Mouse (Mus musculus): ENCODE results near the gene Slc6a6. TPM values are rescaled to one million over a fixed set of nuclear protein-coding genes. Genes with fewer than 3 reads are reported as not detected.

Slc6a6 gene
- total RNA-seq, 2 experiments from 2014 or later = 21.3 to 34.0 TPM

DNA sequence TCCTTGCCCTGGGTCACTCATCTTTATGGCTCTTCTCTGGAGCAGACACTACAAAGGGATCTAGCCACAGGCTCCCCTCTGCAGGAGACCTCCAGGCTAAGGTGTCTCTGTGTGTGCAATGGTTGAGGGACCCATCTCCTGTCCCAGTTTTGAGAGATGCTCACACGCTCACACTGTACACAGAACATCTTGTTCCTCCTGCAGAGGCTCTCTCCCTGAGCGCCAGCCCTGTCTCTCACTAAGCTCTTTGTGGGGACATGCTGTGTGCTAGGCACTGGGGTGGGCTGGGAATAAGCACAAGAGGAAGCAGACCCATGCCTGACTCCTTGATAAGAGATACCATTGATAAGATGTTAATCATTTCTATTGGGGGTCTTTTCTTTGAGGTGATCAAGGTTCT, 34.2 kb downstream of the Slc6a6 start:
- ATAC-seq (replicated peaks; ENCODE audit: low FRiP score, low TSS enrichment, poor library complexity, severe bottlenecking) = no peak

DNA sequence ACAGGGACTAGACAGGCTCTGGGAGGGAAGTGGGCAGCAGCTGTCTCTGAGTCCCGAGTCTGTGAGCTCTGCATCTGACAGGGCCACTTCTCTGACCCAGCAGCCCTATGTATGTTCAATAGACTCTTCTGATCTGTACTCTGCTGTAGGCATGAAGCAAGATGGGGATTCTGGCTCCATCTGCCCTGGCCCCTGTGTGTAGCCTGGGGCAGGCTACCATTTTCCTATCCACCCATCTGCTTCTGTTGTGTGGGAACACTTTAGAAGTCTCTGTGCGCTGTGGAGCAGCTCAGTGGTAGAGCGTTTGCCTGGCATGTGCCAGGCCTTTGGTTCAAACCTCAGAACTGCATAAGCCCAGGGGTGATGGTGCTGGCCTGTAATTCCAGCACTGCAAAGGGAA, 34.8 kb downstream of the Slc6a6 start:
- ATAC-seq (replicated peaks; ENCODE audit: low FRiP score, low TSS enrichment, poor library complexity, severe bottlenecking) = no peak

DNA sequence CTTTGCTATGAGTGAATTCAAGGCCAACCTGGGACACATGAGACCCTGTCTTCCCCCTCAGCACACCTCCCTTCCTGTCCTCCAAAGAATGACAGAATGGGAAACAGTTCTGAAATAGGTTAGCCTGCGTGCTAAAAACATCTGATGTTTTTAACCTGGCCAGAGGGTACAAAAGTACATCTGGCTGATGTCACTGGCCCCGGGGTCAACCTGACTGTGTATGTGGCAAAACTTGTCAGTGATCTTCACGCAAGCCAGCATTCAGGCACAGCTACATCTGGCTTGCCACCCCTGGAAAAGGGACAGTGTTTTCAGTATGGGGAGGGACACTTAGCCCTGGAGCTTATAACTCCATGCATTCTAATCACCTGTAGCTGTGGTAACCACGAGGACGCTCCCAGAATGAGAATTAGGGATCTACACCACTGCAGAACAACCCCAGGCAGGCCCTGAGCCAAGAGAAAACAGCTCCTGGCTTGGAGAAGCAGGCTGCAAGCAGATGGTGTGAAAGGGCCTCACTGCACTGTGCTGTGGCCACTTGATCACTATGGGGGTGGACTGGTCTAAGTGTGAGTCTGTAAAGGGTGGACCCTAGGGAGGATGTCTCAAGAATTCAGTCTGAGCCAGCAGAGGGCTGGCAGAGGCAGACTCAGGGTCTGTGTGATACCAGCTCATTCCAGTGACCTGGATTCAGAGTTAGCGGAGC, 35.3 kb downstream of the Slc6a6 start:
- no peak for ATAC-seq (replicated peaks; ENCODE audit: low FRiP score, low TSS enrichment, poor library complexity, severe bottlenecking)

DNA sequence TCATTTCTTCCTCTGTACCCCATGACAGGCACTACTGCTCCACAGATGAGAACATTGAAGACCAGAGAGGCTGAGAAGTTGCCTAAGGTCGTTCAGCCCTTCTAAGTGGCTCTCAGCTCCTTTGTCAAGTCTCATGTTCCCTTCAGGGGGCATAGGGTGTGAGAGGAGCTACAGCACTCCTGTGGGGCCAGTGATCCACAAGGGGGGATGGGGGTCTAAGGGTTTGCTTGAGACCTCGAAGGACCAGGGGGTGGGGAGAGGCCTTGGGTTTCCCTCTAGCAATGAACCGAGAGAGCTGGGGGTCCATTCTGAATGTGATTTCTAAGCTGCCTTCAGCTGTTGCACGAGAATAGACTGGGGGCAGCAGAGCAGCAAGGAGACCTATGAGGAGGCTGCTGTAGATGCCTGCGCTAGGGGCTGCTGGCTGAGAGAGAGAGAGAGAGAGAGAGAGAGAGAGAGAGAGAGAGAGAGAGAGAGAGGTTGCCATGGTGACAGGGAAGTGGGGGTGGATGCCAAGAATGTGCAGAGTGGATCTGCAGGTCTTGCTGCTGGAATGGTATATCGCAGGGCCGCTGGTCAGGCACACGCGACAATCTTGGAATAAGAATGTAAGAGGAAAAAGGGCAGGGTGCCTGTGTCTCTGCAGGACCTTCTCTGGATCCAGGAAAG, 36.1 kb downstream of the Slc6a6 start:
- ATAC-seq (replicated peaks; ENCODE audit: low FRiP score, low TSS enrichment, poor library complexity, severe bottlenecking) = no peak

DNA sequence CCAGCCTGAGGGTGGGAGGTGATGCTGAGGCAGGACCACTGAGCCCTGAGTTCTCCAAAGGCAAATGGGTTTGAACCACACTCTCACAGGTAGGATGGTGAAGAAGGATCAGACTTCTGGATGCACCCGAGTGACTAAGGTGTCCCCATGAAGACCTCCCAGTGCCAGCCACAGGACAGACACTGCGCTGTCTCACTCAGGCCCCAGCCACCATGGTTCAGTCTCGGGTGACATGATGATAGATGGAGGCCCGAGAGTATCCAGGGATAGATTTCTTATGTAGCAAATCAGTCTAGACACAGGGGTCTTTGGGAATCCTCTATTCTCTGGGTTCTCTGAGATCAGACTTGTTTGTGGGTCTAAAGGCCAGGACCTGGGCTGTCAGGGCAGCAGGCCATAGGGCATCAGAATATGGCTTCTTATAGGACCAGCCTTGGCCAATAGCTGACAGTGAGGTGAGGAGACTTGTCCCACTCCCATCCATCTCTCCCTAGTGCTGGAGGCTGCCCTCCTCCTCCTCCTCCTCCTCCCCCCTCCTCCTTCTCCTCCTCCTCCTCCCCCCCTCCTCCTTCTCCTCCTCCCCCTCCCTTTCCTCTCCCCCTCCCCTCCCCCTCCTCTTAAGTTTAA, 36.8 kb downstream of the Slc6a6 start:
- no peak for ATAC-seq (replicated peaks; ENCODE audit: low FRiP score, low TSS enrichment, poor library complexity, severe bottlenecking)

DNA sequence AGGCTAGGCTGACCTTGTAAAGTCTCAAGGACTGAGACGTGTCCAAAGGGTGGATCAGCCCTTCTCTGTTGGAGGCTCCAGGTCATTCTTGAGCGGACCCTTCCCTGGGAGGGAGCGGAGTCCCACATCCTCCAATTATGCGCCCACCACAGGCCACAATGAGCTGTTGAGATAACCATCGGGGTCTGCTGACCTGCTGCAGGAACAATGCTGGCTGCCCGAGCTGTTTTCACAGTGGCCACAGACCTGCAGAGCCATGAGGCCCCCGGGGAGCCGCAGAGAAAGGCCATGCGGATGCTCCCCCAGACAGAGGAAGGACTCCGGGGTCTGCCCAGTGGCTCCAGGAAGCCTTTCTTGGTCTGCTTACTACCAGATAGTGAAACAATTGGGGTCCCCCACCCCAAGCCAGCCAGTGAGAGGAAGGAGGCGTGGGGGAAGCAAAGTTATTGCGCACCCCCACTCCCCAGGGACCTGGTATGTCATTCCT, 37.4 kb downstream of the Slc6a6 start:
- no peak for ATAC-seq (replicated peaks; ENCODE audit: low FRiP score, low TSS enrichment, poor library complexity, severe bottlenecking)

DNA sequence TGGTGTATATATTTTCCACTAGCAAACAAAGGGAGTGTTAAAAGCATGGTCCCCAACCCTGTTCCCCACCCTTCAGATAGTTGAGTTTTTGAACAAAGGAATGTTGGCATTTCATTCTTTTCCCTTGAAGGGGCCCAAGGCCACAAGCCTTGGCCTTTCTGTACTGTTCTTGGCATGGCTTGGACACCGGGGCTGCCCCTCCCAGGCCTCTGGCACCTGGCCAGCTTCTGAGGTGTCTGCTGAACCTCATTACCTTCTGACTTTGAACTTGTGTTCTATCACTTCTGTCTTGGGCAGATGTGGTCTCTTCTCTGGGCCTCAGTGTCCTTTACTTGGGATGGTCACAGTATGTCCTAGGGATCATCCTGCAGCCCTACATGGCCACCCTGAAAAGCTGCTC, 43.5 kb downstream of the Slc6a6 start:
- ATAC-seq (replicated peaks; ENCODE audit: low FRiP score, low TSS enrichment, poor library complexity, severe bottlenecking) = no peak

DNA sequence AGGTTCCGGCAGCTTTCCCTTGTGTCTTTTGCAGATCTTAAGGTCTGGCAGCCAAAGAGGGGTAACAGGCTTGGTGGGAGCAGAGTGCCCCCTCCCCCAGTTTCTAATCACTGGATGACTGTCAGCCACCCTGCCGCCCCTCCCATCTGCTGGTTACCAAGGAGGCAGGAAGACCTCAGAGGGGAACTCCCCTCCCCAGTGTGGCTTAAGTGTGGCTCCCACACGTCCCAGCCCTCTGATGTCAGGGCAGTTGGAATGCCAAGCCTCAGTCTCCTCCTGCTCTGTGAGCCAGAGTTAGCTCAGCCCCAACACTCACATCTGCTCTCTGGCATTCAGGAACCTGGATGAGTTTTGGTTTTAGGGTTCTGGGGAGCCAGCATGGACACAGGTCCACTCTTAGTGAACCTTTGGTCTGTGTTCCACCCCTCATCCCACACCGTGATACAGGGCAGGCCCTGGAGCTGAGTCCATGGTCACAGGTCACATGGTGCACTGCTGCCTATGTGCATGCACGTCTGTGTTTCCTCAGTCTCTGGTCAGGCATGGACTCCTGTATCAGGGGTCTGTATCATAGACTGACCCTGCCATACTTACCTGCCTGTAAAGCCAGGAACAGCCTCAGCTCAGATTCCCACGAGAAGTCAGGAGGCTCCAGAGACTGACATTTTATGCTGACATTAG, 45.2 kb downstream of the Slc6a6 start:
- no peak for ATAC-seq (replicated peaks; ENCODE audit: low FRiP score, low TSS enrichment, poor library complexity, severe bottlenecking)

DNA sequence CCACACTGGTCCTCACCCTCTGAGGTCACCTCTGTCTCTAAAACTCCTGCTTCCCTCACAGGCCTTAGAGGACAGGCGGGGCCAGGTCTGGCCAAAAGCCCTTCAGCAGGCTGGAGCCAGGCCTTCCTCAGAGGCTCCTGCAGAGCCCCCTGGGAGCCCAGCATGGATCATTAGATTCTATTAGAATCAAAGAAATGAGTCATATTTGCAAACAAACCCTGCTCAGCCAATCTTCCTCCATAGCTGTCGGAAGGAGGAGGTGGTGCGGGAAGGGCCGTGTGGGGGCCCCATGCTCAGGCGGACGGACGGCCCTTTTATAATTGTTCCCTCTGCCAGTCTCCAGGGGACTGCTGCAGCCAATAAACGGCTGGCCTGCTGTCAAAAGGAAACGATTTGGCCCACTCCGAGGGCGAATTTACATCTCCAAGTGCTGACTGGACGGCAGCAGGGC, 45.8 kb downstream of the Slc6a6 start:
- ATAC-seq (replicated peaks; ENCODE audit: low FRiP score, low TSS enrichment, poor library complexity, severe bottlenecking) = no peak

DNA sequence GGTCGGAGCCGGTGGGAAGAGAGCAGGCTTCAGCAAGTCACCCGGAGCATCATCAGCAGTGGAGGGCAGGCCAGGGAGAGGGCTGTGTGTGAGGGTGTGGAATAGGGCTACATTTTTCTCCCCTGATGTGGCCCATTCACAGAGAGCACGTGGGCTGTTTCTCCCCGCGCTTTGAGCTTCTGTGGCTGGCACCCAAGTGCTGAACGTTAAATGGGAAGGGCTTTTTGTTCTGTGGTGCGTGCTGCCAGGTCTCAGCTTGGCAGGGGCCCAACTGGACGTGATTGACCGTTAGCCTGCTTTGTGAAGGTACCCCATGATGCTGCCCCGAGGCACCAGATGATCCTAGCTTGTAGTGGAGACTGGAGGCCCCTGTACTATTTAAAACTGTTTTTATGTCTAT, 48.3 kb downstream of the Slc6a6 start:
- no peak for ATAC-seq (replicated peaks; ENCODE audit: low FRiP score, low TSS enrichment, poor library complexity, severe bottlenecking)

DNA sequence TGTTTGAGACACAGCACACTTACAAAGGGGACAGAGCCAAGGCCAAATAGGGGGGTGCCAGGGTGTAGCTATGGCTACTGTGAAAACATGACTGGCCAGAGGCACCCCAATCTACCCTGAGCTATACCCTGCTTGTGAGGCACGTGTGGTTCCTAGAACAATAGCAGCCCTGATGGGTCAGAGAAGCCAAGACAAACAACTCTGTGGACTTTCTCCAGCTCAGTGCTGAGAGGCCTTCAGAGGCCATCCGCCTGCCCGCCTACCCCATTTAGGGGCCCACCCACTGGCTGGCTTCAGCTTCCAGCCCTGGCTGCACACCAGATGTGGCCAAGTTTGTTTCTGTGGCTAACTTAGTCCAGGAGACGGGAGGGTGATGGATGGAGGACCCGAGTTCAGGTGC, 52.6 kb downstream of the Slc6a6 start:
- ATAC-seq (replicated peaks; ENCODE audit: low FRiP score, low TSS enrichment, poor library complexity, severe bottlenecking) = no peak

DNA sequence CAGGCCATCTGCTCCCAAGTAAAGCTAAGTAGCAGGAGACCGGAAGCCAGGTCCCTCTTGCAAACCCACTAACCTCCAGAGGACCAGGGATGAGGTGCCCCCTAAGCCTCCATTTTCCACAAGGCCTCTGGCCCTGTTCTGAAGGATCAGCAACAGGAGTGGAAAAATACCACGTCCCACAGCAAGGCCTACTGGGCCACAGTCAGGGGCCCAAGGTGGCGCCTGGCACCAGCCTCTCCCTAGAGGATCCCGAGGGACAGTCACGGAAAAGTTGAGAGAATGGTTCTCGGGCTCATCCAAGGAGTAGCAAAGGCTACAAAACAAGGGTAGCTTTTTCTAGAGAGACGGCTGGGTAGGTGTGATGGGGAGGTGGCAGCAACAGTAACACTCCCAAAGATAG, 53.6 kb downstream of the Slc6a6 start:
- no peak for ATAC-seq (replicated peaks; ENCODE audit: low FRiP score, low TSS enrichment, poor library complexity, severe bottlenecking)

DNA sequence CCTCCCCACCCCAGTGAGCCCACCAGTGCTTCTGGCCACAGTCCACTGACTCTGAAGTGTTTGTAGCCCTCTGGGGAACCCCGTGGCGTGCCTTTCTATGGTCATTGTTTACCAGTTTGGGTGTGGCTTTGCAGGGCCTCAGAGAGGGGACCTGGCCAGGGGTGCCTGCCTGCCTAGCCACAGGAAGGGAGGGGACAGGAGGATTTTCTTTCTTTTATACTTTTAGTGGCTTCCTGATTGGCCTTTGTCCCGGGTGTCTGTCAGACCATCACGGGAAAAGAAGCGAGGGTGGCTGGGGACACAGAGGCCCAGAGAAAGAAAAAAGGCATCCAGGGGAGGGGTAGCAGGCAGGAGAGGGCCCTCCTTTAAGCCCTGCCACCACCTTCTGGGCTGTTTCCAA, 54.2 kb downstream of the Slc6a6 start:
- ATAC-seq (replicated peaks; ENCODE audit: low FRiP score, low TSS enrichment, poor library complexity, severe bottlenecking) = no peak

DNA sequence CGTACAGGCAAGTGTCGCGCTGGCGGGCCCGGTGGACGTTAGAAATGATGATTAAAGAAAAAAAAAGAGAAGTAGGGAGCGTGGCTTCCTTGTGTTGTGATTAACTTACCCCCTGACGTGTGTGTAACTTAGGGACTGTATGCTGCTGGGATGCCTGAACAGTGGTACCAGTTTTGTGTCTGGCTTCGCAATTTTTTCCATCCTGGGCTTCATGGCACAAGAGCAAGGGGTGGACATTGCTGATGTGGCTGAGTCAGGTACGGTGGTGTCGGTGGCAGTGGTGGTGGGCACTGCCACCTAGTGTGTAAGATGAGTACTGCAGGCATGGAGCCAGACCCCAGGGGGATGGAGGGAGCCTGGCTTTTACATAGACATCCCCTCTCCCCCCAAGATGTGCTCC, 57.2 kb downstream of the Slc6a6 start:
- ATAC-seq (replicated peaks; ENCODE audit: low FRiP score, low TSS enrichment, poor library complexity, severe bottlenecking) = peak; percentile 76

DNA sequence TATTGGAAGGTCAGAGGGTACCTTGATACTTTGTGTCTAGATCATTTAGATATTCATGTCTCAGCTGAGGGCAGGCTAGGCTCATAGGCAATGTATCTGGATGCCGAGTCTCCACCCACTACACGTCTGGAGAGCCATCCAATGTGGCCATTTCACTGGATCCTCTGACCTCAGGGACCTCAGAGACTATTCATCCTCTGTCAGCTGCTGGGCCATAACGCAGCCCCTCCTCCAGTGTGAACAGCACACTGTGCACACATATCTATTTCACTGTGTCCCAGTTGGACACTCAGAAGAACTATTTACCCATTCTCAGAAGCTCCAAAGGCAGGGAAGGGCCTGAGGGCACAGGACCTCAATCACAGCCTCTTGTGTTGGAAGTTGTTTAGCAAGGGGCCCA, 58.6 kb downstream of the Slc6a6 start:
- no peak for ATAC-seq (replicated peaks; ENCODE audit: low FRiP score, low TSS enrichment, poor library complexity, severe bottlenecking)

DNA sequence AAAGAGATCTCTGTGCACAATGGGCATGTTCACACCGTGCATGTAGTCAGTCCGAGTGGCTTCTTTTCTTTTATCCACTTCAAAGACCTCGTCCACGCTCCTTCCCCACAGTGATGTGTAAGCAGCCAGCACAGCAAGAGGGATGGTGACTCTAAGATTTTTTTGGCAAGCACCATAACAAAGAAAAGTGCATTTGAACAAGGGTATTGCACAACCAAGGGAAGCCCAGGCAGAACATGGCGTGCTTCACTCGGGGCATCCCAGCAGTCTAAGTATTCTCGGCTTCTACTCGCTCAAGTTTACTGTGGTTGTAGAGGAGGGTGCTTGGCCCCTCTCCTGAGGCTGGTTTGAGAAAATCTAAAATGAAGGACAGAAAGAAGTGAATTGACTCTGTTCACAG, 59.1 kb downstream of the Slc6a6 start:
- ATAC-seq (replicated peaks; ENCODE audit: low FRiP score, low TSS enrichment, poor library complexity, severe bottlenecking) = no peak

DNA sequence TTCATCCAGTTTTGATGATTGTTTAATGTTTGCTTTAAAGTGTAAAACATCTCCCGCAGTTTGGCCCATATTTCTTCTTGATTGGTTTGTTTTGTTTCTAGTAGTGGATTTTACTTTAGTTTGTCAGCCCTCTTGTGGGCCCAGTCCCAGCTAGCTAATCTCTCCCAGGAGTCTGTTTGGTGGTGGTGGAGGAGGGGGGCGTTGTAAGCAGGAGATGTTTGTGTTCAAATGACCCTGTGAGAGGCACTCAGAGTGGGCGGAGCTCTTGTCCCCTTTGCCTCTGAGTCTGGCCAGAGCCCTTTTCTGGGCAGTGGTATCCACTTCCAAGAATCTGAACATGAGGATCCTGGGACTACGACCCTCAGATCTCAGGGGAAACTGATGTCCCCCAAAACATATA, 60.0 kb downstream of the Slc6a6 start:
- ATAC-seq (replicated peaks; ENCODE audit: low FRiP score, low TSS enrichment, poor library complexity, severe bottlenecking) = no peak

DNA sequence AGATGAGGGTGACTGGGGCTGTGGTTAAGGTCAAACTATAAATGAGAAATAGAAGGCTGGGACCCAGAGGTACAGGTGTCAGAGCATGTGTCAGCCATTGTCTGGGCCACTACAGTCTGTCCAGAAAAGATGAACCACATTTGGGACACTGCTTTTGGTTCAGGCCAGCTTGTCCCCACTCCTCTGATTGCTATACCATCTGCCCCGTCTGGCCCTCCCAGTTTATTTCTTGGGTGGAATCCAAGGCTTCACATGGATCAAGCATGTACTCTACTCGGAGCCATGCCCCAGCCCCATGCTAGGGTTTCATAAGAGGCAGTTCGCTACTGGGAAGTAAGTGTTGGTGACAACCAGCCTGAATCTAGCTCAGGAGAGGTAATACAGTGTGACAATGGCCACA, 61.4 kb downstream of the Slc6a6 start:
- no peak for ATAC-seq (replicated peaks; ENCODE audit: low FRiP score, low TSS enrichment, poor library complexity, severe bottlenecking)

DNA sequence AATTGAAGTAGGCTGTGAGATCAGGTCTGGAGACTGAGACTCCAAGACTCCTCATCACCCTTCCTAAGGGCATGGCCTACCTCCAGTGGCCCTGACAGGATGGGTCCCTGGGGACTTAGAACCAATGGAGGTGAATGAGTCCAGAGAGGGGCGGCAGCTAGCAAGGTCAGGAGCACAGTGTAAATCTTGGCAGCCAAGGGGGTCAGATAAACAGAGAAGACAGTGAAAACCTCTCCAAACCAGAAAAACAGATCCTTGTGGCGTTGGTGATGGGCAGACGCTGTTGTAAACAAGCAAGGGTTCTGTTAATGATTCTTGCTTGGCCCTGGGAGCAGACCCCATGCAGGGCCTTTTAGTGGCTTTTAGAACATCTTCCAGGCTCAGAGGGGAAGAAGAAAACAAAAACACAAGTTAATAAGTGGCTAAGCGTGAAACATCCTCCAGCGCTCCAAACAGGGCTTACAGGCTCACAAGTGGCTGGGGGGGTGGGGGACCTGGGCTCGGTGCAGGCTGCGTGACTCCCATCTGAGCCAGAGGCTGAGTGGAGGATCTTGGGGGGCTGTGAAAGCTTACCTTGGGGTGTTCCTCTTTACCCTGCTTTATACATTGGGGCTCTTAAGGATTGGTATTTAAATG, 62.2 kb downstream of the Slc6a6 start:
- ATAC-seq (replicated peaks; ENCODE audit: low FRiP score, low TSS enrichment, poor library complexity, severe bottlenecking) = no peak

DNA sequence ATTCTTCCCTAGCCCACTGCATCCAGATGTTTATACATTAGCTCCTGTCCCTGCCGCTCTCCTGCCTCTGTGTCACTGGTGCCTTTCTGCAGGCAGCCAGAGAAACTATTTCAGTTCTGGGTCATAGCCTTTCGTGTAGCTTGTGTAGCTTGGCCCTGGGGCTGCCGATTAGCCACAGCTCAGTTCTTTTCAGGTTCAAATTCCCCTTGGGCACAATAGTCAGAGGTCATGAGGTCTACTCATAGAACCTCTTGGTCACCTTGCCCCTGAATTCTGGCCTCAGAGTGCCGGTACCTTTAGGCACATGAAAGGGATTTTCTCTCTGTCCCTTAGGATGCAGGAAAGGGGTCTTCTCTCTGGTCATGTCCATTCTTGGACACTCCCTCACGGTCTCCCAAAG, 62.9 kb downstream of the Slc6a6 start:
- ATAC-seq (replicated peaks; ENCODE audit: low FRiP score, low TSS enrichment, poor library complexity, severe bottlenecking) = no peak
